Mouse (Mus musculus) CH12.LX (cell line): ENCODE measurements around the gene Ift140. TPM values are rescaled to one million over a fixed set of nuclear protein-coding genes. Genes with fewer than 3 reads are reported as not detected.
"Not testable (repeated sequence)": the region's sequence is repeated elsewhere in the genome, so short reads cannot be mapped to it uniquely, and the experiment has no call there.

ENCODE experiments used
- DNase-seq: peaks from one replicate; pipeline ENCODE4 v3.0.0-alpha.2; 2013; ENCODE audit errors: extremely low read depth
- H3K27ac ChIP-seq: 2 replicates; pipeline ENCODE4 v1.5.1; 2012; ENCODE audit warnings: low read depth, mild to moderate bottlenecking, control low read depth, moderate library complexity; ENCODE audit not compliant: insufficient read depth
- H3K27me3 ChIP-seq: replicated peaks from 2 replicates; pipeline ENCODE3; 2012; ENCODE audit warnings: inconsistent platforms
- H3K36me3 ChIP-seq, 2 experiments: replicated peaks in 1 of 2; 2 replicates each; pipeline versions ENCODE3 to v1.6.1; 2012; ENCODE audit warnings: inconsistent platforms in 1 of 2, low read length in 1 of 2, mild to moderate bottlenecking in 1 of 2, mixed read lengths in 1 of 2, moderate library complexity in 1 of 2; ENCODE audit not compliant: control insufficient read depth in 1 of 2, insufficient read depth in 1 of 2
- H3K4me1 ChIP-seq, 2 experiments: 2 replicates each; pipeline ENCODE4 v1.6.1; 2012; ENCODE audit warnings: inconsistent platforms in 1 of 2, moderate library complexity in 1 of 2; ENCODE audit not compliant: insufficient read depth in 2 of 2, control insufficient read depth in 1 of 2
- H3K4me2 ChIP-seq: 2 replicates; pipeline ENCODE4 v1.6.1; 2012; ENCODE audit warnings: low read depth, mild to moderate bottlenecking, control low read depth; ENCODE audit not compliant: poor library complexity, insufficient read depth, severe bottlenecking
- H3K4me3 ChIP-seq, 3 experiments: fragments of 150-350 bp in 1 of 3; sonication (generic) in 1 of 3; replicated peaks in 1 of 3; 2 replicates each; pipeline versions ENCODE3 to v1.5.1; 2011 to 2012; ENCODE audit warnings: low read depth in 2 of 3, low read length in 2 of 3, mild to moderate bottlenecking in 2 of 3, moderate library complexity in 2 of 3, control low read depth in 1 of 3, improper control_type of control experiment in 1 of 3, inconsistent platforms in 1 of 3, mixed read lengths in 1 of 3; ENCODE audit not compliant: poor library complexity in 1 of 3
- H3K79me2 ChIP-seq: replicated peaks from 2 replicates; pipeline ENCODE4 v1.6.1; 2012; ENCODE audit warnings: mild to moderate bottlenecking, moderate library complexity; ENCODE audit not compliant: control insufficient read depth, poor library complexity, insufficient read depth, severe bottlenecking; ENCODE audit errors: extremely low read depth
- H3K9ac ChIP-seq: 2 replicates; pipeline ENCODE4 v1.6.1; 2012; ENCODE audit warnings: low read depth, mild to moderate bottlenecking, control low read depth, moderate library complexity; ENCODE audit not compliant: insufficient read depth
- H3K9me3 ChIP-seq: replicated peaks from 2 replicates; pipeline ENCODE3; 2012; ENCODE audit warnings: low read length, inconsistent platforms, mixed read lengths
- BHLHE40 ChIP-seq: IDR thresholded peaks from 2 replicates; pipeline ENCODE4 v1.6.1; 2011; ENCODE audit warnings: mild to moderate bottlenecking, low read depth, low read length, improper control_type of control experiment
- CHD1 ChIP-seq: IDR thresholded peaks from 2 replicates; pipeline ENCODE4 v1.6.1; 2012; ENCODE audit warnings: low read depth, low read length, improper control_type of control experiment, inconsistent platforms
- CHD2 ChIP-seq: IDR thresholded peaks from 2 replicates; pipeline ENCODE4 v1.6.1; 2011; ENCODE audit warnings: low read length, improper control_type of control experiment
- CTCF ChIP-seq, 2 experiments: IDR thresholded peaks in 1 of 2; conservative IDR thresholded peaks in 1 of 2; 2 replicates each; pipeline ENCODE4 v1.5.1; 2011 to 2012; ENCODE audit warnings: low read depth in 2 of 2, low read length in 2 of 2, improper control_type of control experiment in 1 of 2, inconsistent platforms in 1 of 2, mild to moderate bottlenecking in 1 of 2, moderate library complexity in 1 of 2
- E2F4 ChIP-seq: IDR thresholded peaks from 2 replicates; pipeline ENCODE4 v1.6.1; 2011; ENCODE audit warnings: low read depth, low read length, improper control_type of control experiment; ENCODE audit not compliant: insufficient replicate concordance
- EP300 ChIP-seq: IDR thresholded peaks from 2 replicates; pipeline ENCODE4 v1.6.1; 2011; ENCODE audit warnings: low read length, improper control_type of control experiment
- ETS1 ChIP-seq: conservative IDR thresholded peaks from 2 replicates; pipeline ENCODE4 v1.6.1; 2012; ENCODE audit warnings: low read depth, mild to moderate bottlenecking, inconsistent platforms, low read length, improper control_type of control experiment, moderate library complexity
- GABPA ChIP-seq: IDR thresholded peaks from 2 replicates; pipeline ENCODE4 v1.6.1; 2012; ENCODE audit warnings: low read depth, low read length, improper control_type of control experiment, inconsistent platforms; ENCODE audit not compliant: insufficient replicate concordance
- JUN ChIP-seq: IDR thresholded peaks from 2 replicates; pipeline ENCODE4 v1.6.1; 2011; ENCODE audit warnings: low read depth, mild to moderate bottlenecking, low read length, improper control_type of control experiment, moderate library complexity; ENCODE audit not compliant: insufficient read depth
- JUND ChIP-seq: conservative IDR thresholded peaks from 2 replicates; pipeline ENCODE4 v1.6.1; 2011; ENCODE audit warnings: low read depth, low read length, improper control_type of control experiment
- KAT2A ChIP-seq: IDR thresholded peaks from 2 replicates; pipeline ENCODE4 v1.6.1; 2012; ENCODE audit warnings: low read length, improper control_type of control experiment, inconsistent platforms; ENCODE audit not compliant: insufficient replicate concordance
- MXI1 ChIP-seq: IDR thresholded peaks from 2 replicates; pipeline ENCODE4 v1.6.1; 2011; ENCODE audit warnings: mild to moderate bottlenecking, low read depth, low read length, improper control_type of control experiment
- MYC ChIP-seq: IDR thresholded peaks from 2 replicates; pipeline ENCODE4 v1.6.1; 2011; ENCODE audit warnings: low read depth, mild to moderate bottlenecking, improper control_type of control experiment, low read length
- NELFE ChIP-seq: IDR thresholded peaks from 2 replicates; pipeline ENCODE4 v1.6.1; 2011; ENCODE audit warnings: low read depth, low read length, improper control_type of control experiment
- PAX5 ChIP-seq: IDR thresholded peaks from 2 replicates; pipeline ENCODE4 v1.6.1; 2012; ENCODE audit warnings: low read length, inconsistent platforms, mixed read lengths
- POLR2A ChIP-seq: IDR thresholded peaks from 2 replicates; pipeline ENCODE4 v1.6.1; 2011; ENCODE audit warnings: low read depth, mild to moderate bottlenecking, improper control_type of control experiment, low read length
- POLR2AphosphoS2 ChIP-seq: IDR thresholded peaks from 2 replicates; pipeline ENCODE4 v1.6.1; 2011; ENCODE audit warnings: low read depth, low read length, improper control_type of control experiment
- RAD21 ChIP-seq: IDR thresholded peaks from 2 replicates; pipeline ENCODE4 v1.6.1; 2011; ENCODE audit warnings: low read depth, mild to moderate bottlenecking, low read length, improper control_type of control experiment, moderate library complexity
- SIN3A ChIP-seq: IDR thresholded peaks from 2 replicates; pipeline ENCODE4 v1.6.1; 2012; ENCODE audit warnings: low read length, improper control_type of control experiment, inconsistent platforms
- SMC3 ChIP-seq: IDR thresholded peaks from 2 replicates; pipeline ENCODE4 v1.6.1; 2011; ENCODE audit warnings: low read depth, low read length, improper control_type of control experiment
- TBP ChIP-seq: conservative IDR thresholded peaks from 2 replicates; pipeline ENCODE4 v1.6.1; 2011; ENCODE audit warnings: low read depth, low read length, improper control_type of control experiment
- UBTF ChIP-seq: IDR thresholded peaks from 2 replicates; pipeline ENCODE4 v1.6.1; 2012; ENCODE audit warnings: low read depth, mild to moderate bottlenecking, inconsistent platforms, low read length, improper control_type of control experiment, moderate library complexity
- USF1 ChIP-seq: IDR thresholded peaks from 2 replicates; pipeline ENCODE4 v1.6.1; 2014; ENCODE audit warnings: low read depth, mild to moderate bottlenecking, inconsistent platforms, low read length, improper control_type of control experiment
- USF2 ChIP-seq: conservative IDR thresholded peaks from 2 replicates; pipeline ENCODE4 v1.6.1; 2011; ENCODE audit warnings: low read depth, low read length, improper control_type of control experiment
- ZC3H11A ChIP-seq: IDR thresholded peaks from 2 replicates; pipeline ENCODE4 v1.6.1; 2012; ENCODE audit warnings: low read depth, mild to moderate bottlenecking, inconsistent platforms, low read length, improper control_type of control experiment
- ZKSCAN1 ChIP-seq: IDR thresholded peaks from 2 replicates; pipeline ENCODE4 v1.6.1; 2012; ENCODE audit warnings: low read depth, inconsistent platforms, low read length, improper control_type of control experiment, borderline replicate concordance
- ZMIZ1 ChIP-seq: IDR thresholded peaks from 2 replicates; pipeline ENCODE4 v1.6.1; 2012; ENCODE audit warnings: low read depth, mild to moderate bottlenecking, inconsistent platforms, low read length, improper control_type of control experiment
- dilution Hi-C: fragments of 300-500 bp; cut with MboI; formaldehyde crosslinking; loops from 2 replicates; pipeline ENCODE4 v1.14.3; 2020; ENCODE audit warnings: low sequenced_read_pairs; ENCODE audit not compliant: extremely low pct_unique_long_range_greater_than_20kb, extremely low pct_ligation_motif_present
- in situ Hi-C: fragments of 300-500 bp; cut with MboI; formaldehyde crosslinking; loops from 3 replicates; pipeline ENCODE4 v1.14.3; 2019; ENCODE audit warnings: low sequenced_read_pairs, low pct_ligation_motif_present, low pct_unique_long_range_greater_than_20kb, mixed read lengths
- polyA plus RNA-seq: library from polyadenylated mRNA; unstranded; fragments of >175 nt; gene quantifications from 2 replicates; pipeline ENCODE4 v1.2.1, GENCODE M21; 2012; ENCODE audit warnings: low read depth; ENCODE audit not compliant: insufficient read length
- total RNA-seq, 2 experiments: library from RNA; depleted of rRNA; stranded (reverse); fragments of 300-350 nt in 1 of 2; fragments of >200 nt in 1 of 2; gene quantifications; 2 replicates each; pipeline ENCODE4 v1.2.3; 2012 to 2014

Gene Ift140
- total and polyA plus RNA-seq, 3 experiments, result 24.4 to 34.8 (median 26.4) TPM

DNA sequence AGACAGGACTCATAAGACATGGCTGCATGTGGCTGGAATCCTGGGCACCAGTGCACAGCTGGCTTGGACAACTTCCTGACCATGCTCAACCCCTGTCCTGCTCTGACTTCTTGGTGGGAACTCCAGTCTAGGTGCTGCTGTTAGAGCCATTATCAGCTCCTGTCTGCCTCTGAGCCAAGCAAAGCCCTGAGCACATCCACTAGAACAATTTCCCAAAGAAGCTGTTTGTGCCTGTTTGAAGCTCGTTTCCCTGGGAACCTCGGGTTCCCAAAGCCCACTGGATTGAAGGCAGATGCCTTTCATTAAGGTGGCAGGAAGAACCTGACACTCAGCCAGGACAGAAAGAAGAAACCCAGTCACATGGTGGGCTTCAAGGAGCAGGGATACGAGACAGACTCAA lies 104.5 kb downstream of the Ift140 start, which contains the start of gene Ptx4:
Gene Ptx4, plus strand, starts transcription at position 355 of the 400 bp plus-strand sequence.
- dilution Hi-C loops (no loop called here), in situ Hi-C loops (no loop called here)

DNA sequence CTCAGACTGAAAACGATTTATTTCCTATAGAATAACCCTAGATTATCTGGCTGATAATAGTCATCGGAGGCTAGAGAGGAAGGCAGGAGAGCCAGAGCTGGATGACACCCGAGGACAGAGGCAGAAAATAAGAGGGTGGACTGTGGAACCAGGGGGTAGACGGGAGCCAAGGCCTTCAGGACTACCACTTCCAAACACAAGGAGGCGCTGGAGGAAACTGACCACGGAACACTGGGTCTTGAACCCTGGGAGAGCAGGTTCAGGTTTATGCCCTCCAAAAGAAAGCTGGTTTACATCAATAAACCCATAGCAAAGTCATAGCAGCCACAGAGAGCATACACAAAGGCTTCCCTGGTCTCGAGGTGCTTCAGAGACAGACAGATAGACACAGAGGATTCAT lies 108.1 kb downstream of the Ift140 start:
- Histone ChIP-seq H3K9me3 (no peaks in the 10 kb centered on the region), H3K27me3 (peaks cover 82% of the 10 kb centered on the region), H3K4me1 (peaks cover 0 to 3% of the 10 kb centered on the region in 2 experiments; a peak in 1 of 4 replicates), H3K9ac (no peak overlapping the region), H3K4me3 (no peak overlapping the region), H3K27ac (no peak overlapping the region), H3K4me2 (no peak overlapping the region), H3K79me2 (no peaks in the 10 kb centered on the region), H3K36me3 (no peaks in the 10 kb centered on the region)
- in situ Hi-C loops, result no loop called here
- TF ChIP-seq USF1, result no peak
- no peak for TF ChIP-seq POLR2AphosphoS2
- no peak for TF ChIP-seq KAT2A
- TF ChIP-seq SMC3, result peak; percentile 70
- TF ChIP-seq USF2, result no peak
- TF ChIP-seq ETS1, result no peak
- TF ChIP-seq JUN, result no peak
- no peak for TF ChIP-seq PAX5
- peak; percentile 43 for TF ChIP-seq RAD21
- TF ChIP-seq CHD1, result no peak
- no peak for TF ChIP-seq JUND
- no peak for TF ChIP-seq TBP
- TF ChIP-seq CHD2, result no peak
- TF ChIP-seq CTCF (conservative IDR thresholded peaks at IDR 0.05 in 1 of 2, IDR thresholded peaks at IDR 0.05 in 1 of 2; ENCODE audit: low read depth in 2 of 2, low read length in 2 of 2), result peak; percentile 19 to 71; a peak in 2 of 4 replicates
- TF ChIP-seq UBTF, result no peak
- no peak for TF ChIP-seq POLR2A
- no peak for TF ChIP-seq ZC3H11A
- no peak for TF ChIP-seq BHLHE40
- no peak for TF ChIP-seq ZKSCAN1
- no peak for TF ChIP-seq MYC
- TF ChIP-seq E2F4, result no peak
- TF ChIP-seq EP300, result no peak
- no peak for TF ChIP-seq ZMIZ1
- no peak for TF ChIP-seq GABPA
- dilution Hi-C loops, result no loop called here
- peak; percentile 40 for DNase-seq

More for the DNA sequence above, 104.5 kb downstream of the Ift140 start, which contains the start of gene Ptx4:
- no peak for DNase-seq
- Histone ChIP-seq H3K79me2 (no peaks in the 10 kb centered on the region), H3K4me2 (no peak within 1 kb of the TSS), H3K4me1 (peaks cover 2 to 6% of the 10 kb centered on the region in 2 experiments; a peak in 3 of 4 replicates), H3K9ac (no peak within 1 kb of the TSS), H3K27me3 (peaks cover 75% of the 10 kb centered on the region), H3K27ac (no peak within 1 kb of the TSS), H3K4me3 (no peak within 1 kb of the TSS), H3K36me3 (no peaks in the 10 kb centered on the region), H3K9me3 (no peaks in the 10 kb centered on the region)
- TF ChIP-seq PAX5 (no peak), NELFE (no peak), MXI1 (no peak), SMC3 (no peak), SIN3A (no peak)

DNA sequence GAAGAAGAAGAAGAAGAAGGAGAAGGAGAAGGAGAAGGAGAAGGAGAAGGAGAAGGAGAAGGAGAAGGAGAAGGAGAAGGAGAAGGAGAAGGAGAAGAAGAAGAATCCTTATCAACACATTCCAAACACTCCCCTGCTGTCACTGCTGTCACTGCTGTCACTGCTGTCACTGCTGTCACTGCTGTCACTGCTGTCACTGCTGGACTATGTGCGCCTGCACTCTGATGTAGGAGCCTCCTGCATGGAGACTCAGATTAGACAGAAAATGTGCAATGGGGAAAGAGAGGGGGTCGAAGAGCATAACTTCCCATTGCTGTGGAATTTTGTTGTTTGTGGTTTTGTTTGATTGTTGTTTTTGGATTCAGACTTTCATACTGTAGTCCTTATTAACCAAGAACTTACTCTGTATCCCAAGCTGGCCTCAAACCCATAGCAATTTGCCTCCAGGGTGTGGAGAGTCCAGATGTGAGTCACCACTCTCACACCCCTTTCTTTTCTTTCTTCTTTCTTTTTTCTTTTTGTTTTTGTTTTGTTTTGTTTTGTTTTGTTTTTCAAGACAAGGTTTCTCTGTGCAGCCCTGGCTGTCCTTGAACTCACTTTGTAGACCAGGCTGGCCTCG lies 109.7 kb downstream of the Ift140 start:
- in situ Hi-C loops, H3K36me3 ChIP-seq, H3K4me3 ChIP-seq, H3K4me2 ChIP-seq, H3K9ac ChIP-seq, H3K9me3 ChIP-seq, dilution Hi-C loops, DNase-seq, H3K79me2 ChIP-seq, H3K4me1 ChIP-seq, H3K27ac ChIP-seq: not testable (repeated sequence)
- H3K27me3 ChIP-seq, result peaks cover 74% of the 10 kb centered on the region
